Mouse (Mus musculus) C2C12 (cell line): ENCODE measurements around the gene Gtf3c1. TPM values are rescaled to one million over a fixed set of nuclear protein-coding genes. Genes with fewer than 3 reads are reported as not detected.

Experiments
- H3K27me3 ChIP-seq: one replicate; pipeline ENCODE4 v1.6.1; 2011; ENCODE audit not compliant: control insufficient read depth, insufficient read depth, insufficient read length
- H3K36me3 ChIP-seq: one replicate; pipeline ENCODE4 v1.6.1; 2011; ENCODE audit not compliant: control insufficient read depth, insufficient read depth
- H3K4me3 ChIP-seq: one replicate; pipeline ENCODE4 v1.5.1; 2011; ENCODE audit warnings: mild to moderate bottlenecking, control low read depth; ENCODE audit not compliant: poor library complexity, insufficient read depth, severe bottlenecking
- H3K79me2 ChIP-seq: one replicate; pipeline ENCODE4 v1.6.1; 2011; ENCODE audit not compliant: control insufficient read depth, insufficient read depth
- H3K79me3 ChIP-seq: one replicate; pipeline ENCODE4 v1.6.1; 2011; ENCODE audit warnings: low read depth, control low read depth
- H3ac ChIP-seq: one replicate; pipeline ENCODE3; 2011; ENCODE audit warnings: low read depth; ENCODE audit not compliant: control insufficient read depth, insufficient read length
- CEBPB ChIP-seq: IDR thresholded peaks from one replicate; pipeline ENCODE4 v1.6.1; 2011; ENCODE audit warnings: low read depth, mild to moderate bottlenecking, control low read depth, moderate library complexity
- CTCF ChIP-seq: IDR thresholded peaks from one replicate; pipeline ENCODE4 v1.5.1; 2011; ENCODE audit not compliant: control insufficient read depth, insufficient read depth, insufficient read length
- FOSL1 ChIP-seq: IDR thresholded peaks from one replicate; pipeline ENCODE4 v1.8.0; 2011; ENCODE audit warnings: mild to moderate bottlenecking, low read length; ENCODE audit not compliant: poor library complexity, insufficient read depth, severe bottlenecking
- MAX ChIP-seq: IDR thresholded peaks from one replicate; pipeline ENCODE4 v1.6.1; 2011; ENCODE audit warnings: mild to moderate bottlenecking, control low read depth
- MYOD1 ChIP-seq: IDR thresholded peaks from one replicate; pipeline ENCODE4 v1.6.1; 2011; ENCODE audit warnings: low read depth; ENCODE audit not compliant: control insufficient read depth, insufficient read length
- MYOG ChIP-seq: IDR thresholded peaks from one replicate; pipeline ENCODE4 v1.6.1; 2011; ENCODE audit not compliant: control insufficient read depth, insufficient read length; ENCODE audit errors: extremely low read depth
- USF1 ChIP-seq: IDR thresholded peaks from one replicate; pipeline ENCODE4 v1.6.1; 2011; ENCODE audit warnings: low read depth, mild to moderate bottlenecking, control low read depth, moderate library complexity
- polyA plus RNA-seq: library from polyadenylated mRNA; unstranded; fragments of >200 nt; fragmentation: generic; extraction: Trizol; gene quantifications from one replicate; pipeline ENCODE4 v1.2.1, GENCODE M21; 2012; ENCODE audit warnings: missing spikeins

Gene Gtf3c1
- polyA plus RNA-seq, 1 experiment, result 37.1 TPM

GRCm38 (mm10) chr7:125638870-125639386 is 68.7 kb downstream of the Gtf3c1 start:
- H3K4me3 ChIP-seq, result no peak overlapping the region
- TF ChIP-seq FOSL1 (no peak), CTCF (peak; percentile 61)
- peaks cover 4% of the 10 kb centered on the region for H3K36me3 ChIP-seq
- H3ac ChIP-seq, result no peak overlapping the region
- H3K27me3 ChIP-seq, result no peaks in the 10 kb centered on the region
- H3K79me2 ChIP-seq, result no peaks in the 10 kb centered on the region
- no peaks in the 10 kb centered on the region for H3K79me3 ChIP-seq

GRCm38 (mm10) chr7:125638376-125638775 is 69.2 kb downstream of the Gtf3c1 start:
- peaks cover 4% of the 10 kb centered on the region for H3K36me3 ChIP-seq
- no peak overlapping the region for H3K4me3 ChIP-seq
- H3ac ChIP-seq, result no peak overlapping the region
- H3K27me3 ChIP-seq, result no peaks in the 10 kb centered on the region
- TF ChIP-seq FOSL1 (no peak), CEBPB (no peak), MAX (no peak), MYOG (no peak), MYOD1 (no peak), CTCF (no peak), USF1 (no peak)
- H3K79me2 ChIP-seq, result no peaks in the 10 kb centered on the region
- no peaks in the 10 kb centered on the region for H3K79me3 ChIP-seq

GRCm38 (mm10) chr7:125637220-125638140 is 70.1 kb downstream of the Gtf3c1 start:
- H3K79me2 ChIP-seq, result no peaks in the 10 kb centered on the region
- H3ac ChIP-seq, result no peak overlapping the region
- no peaks in the 10 kb centered on the region for H3K27me3 ChIP-seq
- TF ChIP-seq MYOG (no peak), CTCF (no peak), MAX (no peak), MYOD1 (no peak), USF1 (no peak), CEBPB (no peak)
- no peaks in the 10 kb centered on the region for H3K79me3 ChIP-seq
- H3K4me3 ChIP-seq, result no peak overlapping the region
- peaks cover 4% of the 10 kb centered on the region for H3K36me3 ChIP-seq

GRCm38 (mm10) chr7:125630989-125631388 is 76.6 kb downstream of the Gtf3c1 start:
- Histone ChIP-seq H3K79me3 (no peaks in the 10 kb centered on the region), H3K27me3 (peaks cover 1% of the 10 kb centered on the region), H3K36me3 (no peaks in the 10 kb centered on the region), H3K4me3 (no peak overlapping the region), H3ac (no peak overlapping the region), H3K79me2 (no peaks in the 10 kb centered on the region)
- TF ChIP-seq MYOG (no peak), MAX (no peak), MYOD1 (no peak), FOSL1 (no peak), CTCF (no peak), CEBPB (no peak), USF1 (no peak)

GRCm38 (mm10) chr7:125630317-125630716 is 77.3 kb downstream of the Gtf3c1 start:
- Histone ChIP-seq H3ac (no peak overlapping the region), H3K79me2 (no peaks in the 10 kb centered on the region), H3K79me3 (no peaks in the 10 kb centered on the region), H3K27me3 (peaks cover 6% of the 10 kb centered on the region), H3K36me3 (no peaks in the 10 kb centered on the region), H3K4me3 (no peak overlapping the region)
- TF ChIP-seq CTCF (no peak), MYOD1 (no peak), CEBPB (no peak), USF1 (no peak), MAX (no peak), MYOG (no peak), FOSL1 (no peak)
